ENCODE assay signal across 28 mouse cellular contexts in the genomic region with DNA sequence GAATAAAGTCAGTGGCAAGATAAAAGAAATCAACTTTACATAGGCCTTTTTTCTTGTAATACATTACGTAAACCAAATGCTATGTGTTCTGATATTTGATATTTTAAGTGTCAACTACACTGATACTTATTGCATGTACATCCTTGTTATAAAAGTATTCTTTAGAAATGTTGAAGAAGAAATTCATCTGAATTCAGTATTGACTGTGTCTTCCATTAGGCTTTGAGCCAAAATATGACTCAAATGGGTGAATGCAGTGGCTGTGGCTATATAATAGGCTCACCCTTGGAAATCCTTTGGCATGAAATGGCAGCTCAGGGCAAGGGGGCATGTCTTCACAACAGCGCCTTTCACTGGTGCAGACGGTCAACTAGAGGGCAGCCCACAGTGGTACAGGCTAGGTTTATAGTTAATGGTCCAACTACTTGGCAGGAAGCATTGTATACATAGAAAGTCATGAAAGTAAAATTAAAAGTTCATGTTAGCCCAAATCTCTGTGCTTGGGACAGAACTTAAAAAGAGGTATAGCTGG.
DNase-seq lines count a peak whose midpoint lies in the region; ATAC-seq lines count a peak whose summit lies in the region.
"Had no signal": no experiment of that assay in that cellular context is flagged by ENCODE, and none has a peak within 500 bp of the region (broad histone marks: within the 10 kb centered on the region; RNA-seq: fewer than 3 reads in every experiment).

No protein-coding gene starts in this region.

- H3K4me1 ChIP-seq in hindbrain, embryonic 11.5 days (replicated peaks; ENCODE audit: control insufficient read depth, insufficient read depth, low read length) = no peaks in the 10 kb centered on the region
- no peaks in the 10 kb centered on the region for H3K4me1 ChIP-seq in hindbrain, embryonic 12.5 days
- peaks cover 3% of the 10 kb centered on the region; the same call in 1 of the 2 replicates for H3K4me1 ChIP-seq in neural tube, embryonic 12.5 days
- H3K4me1 ChIP-seq in neural tube, embryonic 15.5 days = no peaks in the 10 kb centered on the region
- no peaks in the 10 kb centered on the region for H3K4me1 ChIP-seq in intestine, embryonic 16.5 days (ENCODE audit: control insufficient read depth, insufficient read depth, low read length)
- H3K4me1 ChIP-seq: liver, embryonic 12.5 days had no signal

- H3K9ac ChIP-seq in hindbrain, embryonic 11.5 days (ENCODE audit: low read depth, low read length) = no peak overlapping the region
- H3K9ac ChIP-seq in hindbrain, embryonic 12.5 days = no peak overlapping the region
- H3K9ac ChIP-seq in neural tube, embryonic 12.5 days = no peak overlapping the region
- no peak overlapping the region for H3K9ac ChIP-seq in neural tube, embryonic 15.5 days (replicated peaks)
- H3K9ac ChIP-seq in intestine, embryonic 16.5 days (ENCODE audit: low read depth, low read length) = no peak overlapping the region
- H3K9ac ChIP-seq: liver, embryonic 12.5 days; liver, postnatal 0 days; midbrain, embryonic 12.5 days had no signal

- intact Hi-C loops in left cerebral cortex, postnatal 14 days (cut with DNase I) = no loop called here

- H3K27me3 ChIP-seq in hindbrain, embryonic 11.5 days (ENCODE audit: control insufficient read depth, insufficient read depth, low read length) = no peaks in the 10 kb centered on the region
- H3K27me3 ChIP-seq in hindbrain, embryonic 12.5 days = no peaks in the 10 kb centered on the region
- no peaks in the 10 kb centered on the region for H3K27me3 ChIP-seq in neural tube, embryonic 12.5 days (replicated peaks)
- no peaks in the 10 kb centered on the region for H3K27me3 ChIP-seq in neural tube, embryonic 15.5 days (replicated peaks)
- no peaks in the 10 kb centered on the region for H3K27me3 ChIP-seq in intestine, embryonic 16.5 days (replicated peaks; ENCODE audit: control insufficient read depth, insufficient read depth, low read length)
- H3K27me3 ChIP-seq: liver, embryonic 12.5 days; midbrain, embryonic 12.5 days; Patski had no signal

- H3K4me2 ChIP-seq in hindbrain, embryonic 11.5 days (replicated peaks; ENCODE audit: low read depth, low read length) = no peak overlapping the region
- no peak overlapping the region for H3K4me2 ChIP-seq in hindbrain, embryonic 12.5 days (replicated peaks)
- no peak overlapping the region for H3K4me2 ChIP-seq in neural tube, embryonic 12.5 days (replicated peaks)
- H3K4me2 ChIP-seq in neural tube, embryonic 15.5 days = no peak overlapping the region
- no peak overlapping the region for H3K4me2 ChIP-seq in intestine, embryonic 16.5 days (ENCODE audit: low read depth, low read length)
- H3K4me2 ChIP-seq: heart, embryonic 11.5 days; liver, embryonic 12.5 days; midbrain, embryonic 12.5 days had no signal

- ATAC-seq in hindbrain, embryonic 11.5 days (ENCODE audit: low FRiP score) = peak; percentile 70; the same call in 1 of the 2 replicates
- ATAC-seq in hindbrain, embryonic 12.5 days (ENCODE audit: low FRiP score) = no peak
- peak; percentile 68; the same call in 1 of the 2 replicates for ATAC-seq in neural tube, embryonic 12.5 days (ENCODE audit: low FRiP score, low read depth)
- ATAC-seq in neural tube, embryonic 15.5 days (ENCODE audit: low FRiP score) = no peak
- 0 out of 2 replicates have a peak, but pooled peaks have one; percentile 31 for ATAC-seq in intestine, embryonic 16.5 days
- ATAC-seq: forebrain, embryonic 14.5 days; liver, embryonic 12.5 days; liver, postnatal 0 days; Patski had no signal

- WGBS in hindbrain, embryonic 11.5 days = 83% methylated on average over 3 of the region's 3 CpGs
- WGBS in hindbrain, embryonic 12.5 days = 79% methylated on average over 3 of the region's 3 CpGs
- WGBS in neural tube, embryonic 12.5 days = 59% methylated on average over 3 of the region's 3 CpGs
- WGBS in neural tube, embryonic 15.5 days = 61% methylated on average over 3 of the region's 3 CpGs
- WGBS in intestine, embryonic 16.5 days = 86% methylated on average over 3 of the region's 3 CpGs

- H3K36me3 ChIP-seq in hindbrain, embryonic 11.5 days (ENCODE audit: control insufficient read depth, insufficient read depth, low read length) = no peaks in the 10 kb centered on the region
- H3K36me3 ChIP-seq in hindbrain, embryonic 12.5 days = no peaks in the 10 kb centered on the region
- no peaks in the 10 kb centered on the region for H3K36me3 ChIP-seq in neural tube, embryonic 12.5 days
- no peaks in the 10 kb centered on the region for H3K36me3 ChIP-seq in neural tube, embryonic 15.5 days
- H3K36me3 ChIP-seq in intestine, embryonic 16.5 days (ENCODE audit: control insufficient read depth, insufficient read depth, low read length) = no peaks in the 10 kb centered on the region
- H3K36me3 ChIP-seq: G1E; liver, embryonic 12.5 days; midbrain, embryonic 12.5 days had no signal

- H3K4me3 ChIP-seq in hindbrain, embryonic 11.5 days (ENCODE audit: low read depth, low read length) = no peak overlapping the region
- no peak overlapping the region for H3K4me3 ChIP-seq in hindbrain, embryonic 12.5 days
- H3K4me3 ChIP-seq in neural tube, embryonic 12.5 days = no peak overlapping the region
- H3K4me3 ChIP-seq in neural tube, embryonic 15.5 days (replicated peaks) = no peak overlapping the region
- no peak overlapping the region for H3K4me3 ChIP-seq in intestine, embryonic 16.5 days (ENCODE audit: low read length)
- H3K4me3 ChIP-seq: layer of hippocampus, adult 2 months; liver, embryonic 12.5 days; midbrain, embryonic 12.5 days had no signal

- no peak overlapping the region for H3K27ac ChIP-seq in hindbrain, embryonic 11.5 days (ENCODE audit: low read depth, low read length)
- no peak overlapping the region for H3K27ac ChIP-seq in hindbrain, embryonic 12.5 days
- H3K27ac ChIP-seq in neural tube, embryonic 12.5 days = no peak overlapping the region
- H3K27ac ChIP-seq in neural tube, embryonic 15.5 days (replicated peaks) = no peak overlapping the region
- H3K27ac ChIP-seq in intestine, embryonic 16.5 days (ENCODE audit: low read length) = no peak overlapping the region
- H3K27ac ChIP-seq: layer of hippocampus, adult 2 months; liver, embryonic 12.5 days; midbrain, embryonic 12.5 days had no signal

- DNase-seq in hindbrain, embryonic 11.5 days (ENCODE audit: low spot score) = no peak
- DNase-seq in left cerebral cortex, postnatal 14 days (ENCODE audit: low spot score in 2 of 2) = no peak
- no peak for DNase-seq in adrenal gland, postnatal 25 days
- DNase-seq: adrenal gland, postnatal 14 days; cerebellum, adult 2 months; cerebellum, postnatal 14 days; gastrocnemius, postnatal 25 days; heart, adult 11 months; heart, postnatal 36 days; kidney, adult 2 months; kidney, postnatal 36 days; left cerebral cortex, postnatal 4 days; liver, postnatal 0 days; lung, postnatal 36 days; right cerebral cortex, postnatal 14 days; thymus, adult 18-20 months; thymus, postnatal 25 days had no signal

- H3K9me3 ChIP-seq in hindbrain, embryonic 11.5 days (ENCODE audit: control insufficient read depth, low read length) = no peaks in the 10 kb centered on the region
- no peaks in the 10 kb centered on the region for H3K9me3 ChIP-seq in hindbrain, embryonic 12.5 days (replicated peaks)
- H3K9me3 ChIP-seq in neural tube, embryonic 12.5 days = no peaks in the 10 kb centered on the region
- no peaks in the 10 kb centered on the region for H3K9me3 ChIP-seq in neural tube, embryonic 15.5 days (replicated peaks)
- H3K9me3 ChIP-seq in intestine, embryonic 16.5 days (ENCODE audit: control insufficient read depth, low read length) = no peaks in the 10 kb centered on the region
- H3K9me3 ChIP-seq: G1E; liver, embryonic 12.5 days; midbrain, embryonic 12.5 days had no signal

Comparison
In these comparisons a context has a peak if more than half of its experiments do, and no peak if none do; other contexts are left out.
1. ATAC-seq: peak in hindbrain, embryonic 11.5 days (single experiment), neural tube, embryonic 12.5 days (single experiment) and intestine, embryonic 16.5 days (single experiment); none in hindbrain, embryonic 12.5 days (single experiment) and neural tube, embryonic 15.5 days (single experiment).